Mouse (Mus musculus) spleen, adult 2 months (tissue): Measurements from ENCODE around the gene Cblc.

Experiments
- CTCF ChIP-seq: fragments of 200-500 bp; IDR thresholded peaks from 2 replicates; pipeline ENCODE4 v1.5.1; 2011; ENCODE audit warnings: mild to moderate bottlenecking, inconsistent platforms; ENCODE audit not compliant: insufficient read depth, insufficient read length, insufficient replicate concordance; ENCODE audit errors: extremely low read depth
- POLR2A ChIP-seq: fragments of 200-500 bp; IDR thresholded peaks from 2 replicates; pipeline ENCODE4 v1.6.1; 2011; ENCODE audit warnings: low read depth, low read length, inconsistent platforms

GRCm38 (mm10) chr7:19734178-19734666, 62.4 kb downstream of the Cblc start:
- TF ChIP-seq POLR2A (no peak), CTCF (no peak)
